Mouse (Mus musculus) embryonic facial prominence, embryonic 13.5 days (tissue): Measurements from ENCODE around the gene Znfx1. TPM values are rescaled to one million over a fixed set of nuclear protein-coding genes. Genes with fewer than 3 reads are reported as not detected.
A peak's percentile ranks its signal among the peaks of the same experiment; 100 is the strongest.
"Not testable (repeated sequence)": the region's sequence is repeated elsewhere in the genome, so short reads cannot be mapped to it uniquely, and the experiment has no call there.

Experiments
- ATAC-seq: fragments of 200-750 bp; cut with Nextera tagmentation; 2 replicates; pipeline ENCODE4 v1.8.0; 2017; ENCODE audit warnings: low read depth; ENCODE audit not compliant: insufficient number of reproducible peaks, insufficient read depth, low FRiP score, low TSS enrichment
- H3K27ac ChIP-seq: fragments of 300-500 bp; sonication (generic); 2 replicates; pipeline ENCODE4 v1.5.1; 2015; ENCODE audit warnings: moderate library complexity, mild to moderate bottlenecking, inconsistent platforms
- H3K27me3 ChIP-seq: fragments of 300-500 bp; sonication (generic); 2 replicates; pipeline ENCODE4 v1.6.1; 2015; ENCODE audit warnings: mild to moderate bottlenecking, inconsistent platforms
- H3K36me3 ChIP-seq: fragments of 300-500 bp; sonication (generic); 2 replicates; pipeline ENCODE4 v1.6.1; 2015; ENCODE audit warnings: mild to moderate bottlenecking, inconsistent platforms
- H3K4me1 ChIP-seq: fragments of 300-500 bp; sonication (generic); 2 replicates; pipeline ENCODE4 v1.6.1; 2015; ENCODE audit warnings: inconsistent platforms
- H3K4me2 ChIP-seq: fragments of 300-500 bp; sonication (generic); 2 replicates; pipeline ENCODE4 v1.6.1; 2015; ENCODE audit warnings: moderate library complexity, mild to moderate bottlenecking, inconsistent platforms
- H3K4me3 ChIP-seq: fragments of 300-500 bp; sonication (generic); 2 replicates; pipeline ENCODE4 v1.5.1; 2015; ENCODE audit warnings: mild to moderate bottlenecking, inconsistent platforms
- H3K9ac ChIP-seq: fragments of 300-500 bp; sonication (generic); 2 replicates; pipeline ENCODE4 v1.6.1; 2015; ENCODE audit warnings: mild to moderate bottlenecking, inconsistent platforms
- H3K9me3 ChIP-seq: fragments of 300-500 bp; sonication (generic); 2 replicates; pipeline ENCODE4 v1.6.1; 2016; ENCODE audit warnings: inconsistent platforms
- WGBS: fragments of 180-500 bp; shearing (Covaris S2); methylation state at CpG from one replicate; pipeline ENCODE4 v1.1.7; 2015; ENCODE audit warnings: mixed read lengths; 5-methylcytosine and 5-hydroxymethylcytosine counted together
- polyA plus RNA-seq: library from polyadenylated mRNA; unstranded; fragments of >200 nt; fragmentation: Nextera tagmentation; extraction: Ambion mirVana; gene quantifications from 2 replicates; pipeline ENCODE4 v1.2.1, GENCODE M21; 2015

The Znfx1 gene
- polyA plus RNA-seq, 1 experiment from 2014 or later = 5.5 TPM

DNA sequence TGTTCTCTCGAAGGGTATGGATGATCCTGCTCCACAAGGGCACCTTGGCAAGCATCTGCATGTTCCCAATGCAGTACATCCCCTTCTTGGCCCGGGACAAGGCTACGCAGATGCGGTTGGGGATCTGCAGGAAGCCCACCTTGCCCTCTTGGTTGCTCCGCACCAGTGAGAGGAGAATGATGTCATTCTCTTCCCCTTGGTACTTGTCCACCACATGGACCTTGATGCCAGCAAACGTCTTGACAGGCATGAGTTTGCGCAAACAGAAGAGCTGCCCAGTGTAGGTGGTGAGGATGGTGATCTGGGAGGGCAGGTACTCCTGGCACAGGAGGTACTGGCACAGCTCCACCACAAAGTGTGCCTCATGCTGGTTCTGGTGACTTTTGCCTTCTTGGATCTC, 24.1 kb downstream of the Znfx1 start:
- no peak overlapping the region for H3K4me3 ChIP-seq
- 94% methylated on average over 7 of the region's 7 CpGs for WGBS
- H3K4me1 ChIP-seq = no peaks in the 10 kb centered on the region
- H3K27me3 ChIP-seq = no peaks in the 10 kb centered on the region
- peaks cover 100% of the 10 kb centered on the region for H3K36me3 ChIP-seq
- no peaks in the 10 kb centered on the region for H3K9me3 ChIP-seq
- no peak for ATAC-seq
- no peak overlapping the region for H3K4me2 ChIP-seq
- H3K27ac ChIP-seq = no peak overlapping the region
- H3K9ac ChIP-seq = no peak overlapping the region

DNA sequence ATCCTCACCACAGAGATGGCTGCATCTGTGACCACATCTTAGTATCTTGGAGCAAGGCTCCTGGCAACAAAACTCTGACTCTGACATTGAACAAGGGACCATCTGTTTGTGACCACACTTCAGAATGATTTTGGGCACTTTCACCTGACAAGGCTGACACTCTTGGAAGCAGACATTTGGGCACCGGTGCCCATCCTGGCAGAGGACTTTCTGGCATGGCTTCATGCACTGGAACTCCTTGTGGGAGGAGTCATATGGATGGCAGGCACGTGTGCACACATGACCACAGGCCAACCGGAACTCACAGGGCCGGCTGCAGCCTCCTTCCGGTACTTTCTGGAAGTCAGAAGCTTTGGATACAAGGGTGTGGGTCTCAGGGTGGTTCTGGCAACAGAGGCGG, 24.5 kb downstream of the Znfx1 start:
- H3K9me3 ChIP-seq = no peaks in the 10 kb centered on the region
- WGBS = 93% methylated on average over 6 of the region's 6 CpGs
- H3K27ac ChIP-seq = no peak overlapping the region
- no peak for ATAC-seq
- no peak overlapping the region for H3K9ac ChIP-seq
- peaks cover 100% of the 10 kb centered on the region for H3K36me3 ChIP-seq
- H3K4me3 ChIP-seq = no peak overlapping the region
- H3K4me1 ChIP-seq = no peaks in the 10 kb centered on the region
- H3K27me3 ChIP-seq = no peaks in the 10 kb centered on the region
- no peak overlapping the region for H3K4me2 ChIP-seq

DNA sequence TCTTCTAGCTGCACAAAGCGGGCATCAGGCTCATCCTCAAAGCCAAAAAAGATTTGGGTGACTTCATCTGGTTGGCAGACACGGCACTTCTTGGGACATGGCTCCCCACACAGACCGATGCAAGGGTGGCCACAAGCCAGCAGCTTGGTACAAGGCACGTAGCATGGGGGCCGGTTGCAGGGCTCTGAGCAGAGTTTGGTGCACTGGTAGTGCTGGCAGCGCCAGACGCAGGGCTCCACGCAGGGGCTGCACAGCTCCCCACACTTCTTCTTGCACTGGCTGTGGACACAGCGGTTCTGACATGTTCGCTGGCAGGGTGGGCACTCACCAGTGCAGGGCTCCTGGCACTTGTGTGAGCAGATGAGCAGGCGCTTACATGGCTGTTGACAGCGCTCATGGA, 25.1 kb downstream of the Znfx1 start:
- Histone ChIP-seq H3K9ac (no peak overlapping the region), H3K4me1 (no peaks in the 10 kb centered on the region), H3K27me3 (no peaks in the 10 kb centered on the region), H3K27ac (no peak overlapping the region), H3K4me3 (no peak overlapping the region), H3K9me3 (no peaks in the 10 kb centered on the region), H3K4me2 (no peak overlapping the region), H3K36me3 (peaks cover 99% of the 10 kb centered on the region)
- ATAC-seq = no peak
- WGBS = 93% methylated on average over 12 of the region's 12 CpGs

DNA sequence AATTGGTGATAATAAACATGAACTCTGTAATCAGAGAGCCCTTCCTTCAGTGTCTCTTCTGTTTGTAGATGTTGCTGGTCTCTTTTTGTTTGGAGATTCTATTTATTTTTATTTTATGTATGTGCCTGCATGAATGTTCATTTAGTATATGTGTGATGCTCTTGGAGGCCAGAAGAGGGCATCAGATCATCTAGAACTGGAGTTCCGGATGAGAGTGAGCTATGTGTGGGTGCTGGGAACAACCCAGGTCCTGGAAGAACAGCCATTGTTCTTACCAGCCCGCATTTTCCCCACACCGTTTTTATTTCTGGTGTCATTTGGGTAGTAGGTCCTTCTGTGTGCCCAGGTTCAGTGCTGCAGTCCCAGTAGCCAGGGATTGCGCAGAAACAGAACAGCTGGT, 32.3 kb downstream of the Znfx1 start:
- no peaks in the 10 kb centered on the region for H3K9me3 ChIP-seq
- no peak for ATAC-seq
- H3K36me3 ChIP-seq = peaks cover 96% of the 10 kb centered on the region
- H3K9ac ChIP-seq = no peak overlapping the region
- H3K27me3 ChIP-seq = no peaks in the 10 kb centered on the region
- H3K4me2 ChIP-seq = no peak overlapping the region
- no peak overlapping the region for H3K4me3 ChIP-seq
- H3K27ac ChIP-seq = no peak overlapping the region
- H3K4me1 ChIP-seq = no peaks in the 10 kb centered on the region
- WGBS = 90% methylated on average over 4 of the region's 4 CpGs

DNA sequence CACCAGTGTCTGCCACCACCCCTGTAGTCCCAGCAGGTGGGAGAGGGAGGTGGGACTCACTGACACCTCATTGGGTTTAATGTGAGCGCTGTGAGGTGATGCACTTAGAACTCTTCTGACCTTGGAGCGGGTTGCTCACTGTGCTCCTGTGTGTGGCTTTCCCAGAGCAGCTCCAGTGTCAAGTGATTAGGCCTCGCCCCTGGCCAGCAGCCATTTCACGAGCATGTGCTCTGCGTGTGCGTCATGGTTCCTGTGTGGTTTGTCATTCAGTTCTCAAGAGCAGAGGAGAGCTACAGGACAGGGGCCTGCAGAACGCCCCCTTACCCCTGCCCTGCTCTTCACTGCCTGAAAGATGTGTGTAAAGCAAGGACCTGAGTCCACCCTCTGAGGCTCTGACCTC, 34.3 kb downstream of the Znfx1 start:
- 94% methylated on average over 7 of the region's 7 CpGs for WGBS
- no peaks in the 10 kb centered on the region for H3K4me1 ChIP-seq
- no peak overlapping the region for H3K27ac ChIP-seq
- no peaks in the 10 kb centered on the region for H3K9me3 ChIP-seq
- no peak for ATAC-seq
- no peak overlapping the region for H3K4me3 ChIP-seq
- no peak overlapping the region for H3K4me2 ChIP-seq
- no peak overlapping the region for H3K9ac ChIP-seq
- H3K27me3 ChIP-seq = no peaks in the 10 kb centered on the region
- H3K36me3 ChIP-seq = peaks cover 94% of the 10 kb centered on the region

DNA sequence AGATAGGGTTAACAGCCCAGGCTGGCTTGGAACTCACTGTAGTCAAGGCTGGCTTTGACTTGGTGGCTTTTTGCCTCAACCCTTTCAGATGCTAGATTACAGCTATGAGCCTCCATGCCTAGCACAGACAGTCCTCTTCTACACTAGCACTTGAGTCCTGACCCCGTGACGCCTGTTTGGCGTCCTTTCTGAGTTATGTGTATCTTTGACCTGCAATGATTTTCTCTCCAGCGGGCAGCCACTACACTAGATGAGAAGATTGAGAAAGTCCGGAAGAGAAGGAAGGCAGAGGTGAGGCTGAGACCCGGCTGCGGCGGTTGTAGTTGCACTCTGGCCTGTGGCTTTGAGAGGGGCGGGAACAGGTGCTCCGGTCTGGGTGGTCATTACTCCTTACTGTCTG, 43.4 kb downstream of the Znfx1 start:
- Histone ChIP-seq H3K27ac (no peak overlapping the region), H3K36me3 (peaks cover 60% of the 10 kb centered on the region)
- 94% methylated on average over 10 of the region's 10 CpGs for WGBS

DNA sequence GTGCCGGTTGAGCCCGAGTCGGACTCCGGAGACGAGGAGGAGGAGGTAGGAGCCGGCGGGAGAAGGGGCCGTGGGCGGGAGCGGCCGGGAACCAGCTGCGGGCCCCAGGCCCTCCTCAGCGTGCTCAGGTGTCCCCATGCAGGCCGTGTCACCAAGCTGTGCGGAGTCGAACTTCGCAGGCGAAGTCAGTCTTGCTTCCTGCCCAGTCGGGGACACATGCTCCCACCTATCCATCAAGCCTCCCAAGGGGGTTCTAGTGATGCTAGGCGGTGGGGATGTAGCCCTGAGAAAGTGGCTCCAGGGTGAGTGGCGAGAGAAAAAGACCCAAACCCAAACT, 47.5 kb downstream of the Znfx1 start:
- H3K27ac ChIP-seq = peak overlapping the region; percentile 89
- H3K4me2 ChIP-seq = peak overlapping the region; percentile 98
- peak; percentile 66; the same call in 1 of the 2 replicates for ATAC-seq

More for the DNA sequence above, 43.4 kb downstream of the Znfx1 start:
- Histone ChIP-seq H3K9me3 (no peaks in the 10 kb centered on the region), H3K27me3 (no peaks in the 10 kb centered on the region), H3K4me1 (peaks cover 18% of the 10 kb centered on the region), H3K4me2 (no peak overlapping the region), H3K9ac (no peak overlapping the region), H3K4me3 (no peak overlapping the region)
- no peak for ATAC-seq

DNA sequence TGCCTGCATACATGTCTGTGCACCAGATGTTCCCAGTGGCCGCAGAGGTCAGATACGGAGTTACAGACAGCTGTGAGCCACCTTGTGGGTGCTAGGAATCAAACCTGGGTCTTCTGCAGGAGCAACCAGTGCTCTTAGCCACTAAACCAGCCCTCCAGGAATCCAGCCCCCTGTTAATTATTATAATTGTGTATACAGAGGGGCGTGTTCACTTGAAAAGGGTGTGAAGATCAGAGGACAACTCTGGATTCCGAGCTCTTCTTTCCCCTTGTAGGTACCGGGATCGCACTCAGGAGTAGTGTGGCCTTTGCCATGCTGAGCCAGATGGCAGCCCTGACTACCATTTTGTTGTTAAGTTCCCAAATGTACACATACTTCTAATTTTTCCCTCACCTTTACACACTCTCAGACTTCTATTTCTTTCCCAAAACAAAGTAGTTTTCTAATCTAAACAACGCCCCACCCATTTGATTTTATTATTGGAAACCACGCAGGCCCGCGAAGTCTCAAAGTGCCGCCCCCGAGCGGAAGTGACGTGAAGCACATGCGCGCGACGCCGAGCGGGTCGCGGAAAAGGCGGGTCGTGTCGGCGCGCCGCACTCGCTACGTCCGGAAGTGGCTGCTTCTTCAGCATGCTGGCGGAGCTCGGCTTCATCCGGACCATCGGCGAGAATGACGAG, 48.0 kb downstream of the Znfx1 start, which contains the start of gene Ddx27:
Ddx27 (plus strand) TSS at position 492 of the 680 bp plus-strand sequence.
- Histone ChIP-seq H3K9ac (peak within 1 kb of the TSS; percentile 92), H3K27me3 (no peaks in the 10 kb centered on the region), H3K9me3 (no peaks in the 10 kb centered on the region), H3K27ac (peak within 1 kb of the TSS; percentile 89), H3K36me3 (peaks cover 19% of the 10 kb centered on the region), H3K4me2 (peak within 1 kb of the TSS; percentile 98), H3K4me1 (peaks cover 18% of the 10 kb centered on the region), H3K4me3 (peak within 1 kb of the TSS; percentile 93)
- ATAC-seq = peak; percentile 83; the same call in 1 of the 2 replicates
- 2% methylated on average over 35 of the region's 37 CpGs for WGBS

More for the DNA sequence above, 47.5 kb downstream of the Znfx1 start:
- Histone ChIP-seq H3K9me3 (no peaks in the 10 kb centered on the region), H3K36me3 (peaks cover 24% of the 10 kb centered on the region), H3K4me1 (peaks cover 18% of the 10 kb centered on the region), H3K27me3 (no peaks in the 10 kb centered on the region), H3K9ac (peak overlapping the region; percentile 92), H3K4me3 (peak overlapping the region; percentile 93)
- under 1% methylated on average over 13 of the region's 21 CpGs for WGBS

DNA sequence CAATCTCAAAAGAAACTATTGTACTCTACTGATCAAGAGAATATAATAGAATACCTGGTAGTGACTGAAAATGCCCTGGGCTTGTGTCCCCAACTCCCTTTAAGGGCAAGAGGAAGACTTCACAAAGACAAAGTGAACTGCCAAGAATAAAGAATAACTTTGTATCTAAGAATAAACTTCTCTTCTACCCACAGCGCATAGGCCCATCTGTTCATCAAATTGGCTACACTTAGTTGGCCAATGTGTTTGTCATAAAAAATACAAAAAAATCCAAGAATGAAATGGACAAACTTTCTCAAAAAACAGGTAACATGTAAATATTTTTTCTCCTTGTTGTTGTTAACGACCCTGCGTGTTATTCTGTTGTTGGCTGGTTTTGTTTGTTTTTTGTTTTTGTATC, 52.3 kb downstream of the Znfx1 start:
- Histone ChIP-seq H3K27me3 (no peaks in the 10 kb centered on the region), H3K36me3 (no peaks in the 10 kb centered on the region), H3K4me2 (no peak overlapping the region), H3K27ac (no peak overlapping the region), H3K9me3 (no peaks in the 10 kb centered on the region), H3K4me3 (no peak overlapping the region), H3K4me1 (peaks cover 4% of the 10 kb centered on the region), H3K9ac (no peak overlapping the region)
- no peak for ATAC-seq
- WGBS = 77% methylated on average over 3 of the region's 3 CpGs

DNA sequence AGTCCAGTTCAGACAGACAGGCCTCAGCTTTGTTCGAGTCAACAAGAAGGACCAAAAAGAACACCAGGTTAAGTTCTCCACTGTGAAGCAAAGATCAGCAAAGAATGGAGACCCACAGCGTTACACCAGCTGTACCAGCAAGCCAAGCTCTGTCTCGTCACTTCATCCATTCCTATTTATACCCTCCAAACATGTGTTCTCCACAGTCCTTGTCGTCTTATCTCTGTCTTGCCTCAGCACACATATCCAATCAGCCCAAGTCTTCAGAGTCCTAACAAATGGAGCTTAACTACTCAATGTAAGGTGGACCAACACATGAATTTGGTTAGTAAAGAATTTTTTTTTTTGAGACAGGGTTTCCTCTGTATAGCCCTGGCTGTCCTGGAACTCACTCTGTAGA, 53.3 kb downstream of the Znfx1 start:
- H3K9me3 ChIP-seq = no peaks in the 10 kb centered on the region
- H3K4me3 ChIP-seq = no peak overlapping the region
- no peaks in the 10 kb centered on the region for H3K27me3 ChIP-seq
- no peak overlapping the region for H3K27ac ChIP-seq
- peaks cover under 1% of the 10 kb centered on the region; the same call in 1 of the 2 replicates for H3K4me1 ChIP-seq
- H3K36me3 ChIP-seq = no peaks in the 10 kb centered on the region
- no peak overlapping the region for H3K4me2 ChIP-seq
- no peak overlapping the region for H3K9ac ChIP-seq
- WGBS = 81% methylated on average over 4 of the region's 4 CpGs
- ATAC-seq = no peak

DNA sequence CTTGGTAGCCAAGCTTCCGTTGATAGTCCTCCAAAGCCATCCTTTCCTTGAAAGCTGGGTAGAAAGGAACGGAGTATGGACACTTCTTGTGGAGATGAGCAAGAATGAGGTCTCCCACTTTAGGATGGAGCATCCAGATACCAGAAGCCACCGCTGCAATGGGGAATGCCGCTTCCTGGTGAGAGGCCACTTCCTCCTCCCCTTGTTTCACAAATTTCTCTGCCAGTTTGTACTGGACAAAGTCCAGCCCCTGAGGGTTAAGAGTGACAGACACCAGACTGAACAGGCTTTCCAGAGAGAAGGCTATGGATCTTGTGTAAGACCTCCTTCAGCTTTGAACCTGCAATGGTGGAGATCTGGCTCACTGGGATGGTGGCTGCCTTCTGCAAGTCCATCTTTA, 55.2 kb downstream of the Znfx1 start:
- H3K9me3 ChIP-seq, H3K27me3 ChIP-seq, H3K4me2 ChIP-seq, H3K36me3 ChIP-seq, H3K27ac ChIP-seq, ATAC-seq, H3K4me1 ChIP-seq, H3K4me3 ChIP-seq, H3K9ac ChIP-seq: not testable (repeated sequence)
- 82% methylated on average over 4 of the region's 4 CpGs for WGBS

DNA sequence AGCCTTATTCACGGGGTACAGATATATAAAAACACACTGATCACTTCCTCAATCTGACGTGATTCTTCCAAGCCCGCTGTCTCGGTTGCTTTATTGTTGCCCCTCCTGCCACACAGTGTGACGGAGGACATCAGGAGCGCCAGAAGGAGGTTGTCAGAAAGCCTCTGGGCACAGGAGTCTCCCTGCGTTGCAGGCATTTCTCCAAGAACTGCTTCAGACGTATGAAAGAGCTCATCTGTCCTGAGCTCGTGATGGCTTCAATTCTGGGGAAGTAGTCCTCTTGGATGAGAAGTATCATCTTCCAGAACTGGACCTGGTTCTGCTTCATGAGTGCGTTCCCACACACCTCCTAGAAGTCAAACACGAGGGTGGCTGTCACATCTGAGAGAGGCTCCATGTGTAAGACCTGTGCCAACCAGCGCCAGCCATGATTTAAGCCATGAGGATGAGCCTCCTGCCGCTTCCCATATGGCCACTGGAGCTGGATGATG, 55.8 kb downstream of the Znfx1 start:
- 72% methylated on average over 13 of the region's 13 CpGs for WGBS
- Histone ChIP-seq H3K27me3 (no peaks in the 10 kb centered on the region), H3K4me1 (no peaks in the 10 kb centered on the region; the same call in 1 of the 2 replicates), H3K9ac (no peak overlapping the region), H3K9me3 (no peaks in the 10 kb centered on the region), H3K36me3 (no peaks in the 10 kb centered on the region), H3K4me3 (no peak overlapping the region), H3K27ac (no peak overlapping the region), H3K4me2 (no peak overlapping the region)
- ATAC-seq = no peak
